Mouse (Mus musculus): ENCODE measurements around the gene Tmem8.

DNA sequence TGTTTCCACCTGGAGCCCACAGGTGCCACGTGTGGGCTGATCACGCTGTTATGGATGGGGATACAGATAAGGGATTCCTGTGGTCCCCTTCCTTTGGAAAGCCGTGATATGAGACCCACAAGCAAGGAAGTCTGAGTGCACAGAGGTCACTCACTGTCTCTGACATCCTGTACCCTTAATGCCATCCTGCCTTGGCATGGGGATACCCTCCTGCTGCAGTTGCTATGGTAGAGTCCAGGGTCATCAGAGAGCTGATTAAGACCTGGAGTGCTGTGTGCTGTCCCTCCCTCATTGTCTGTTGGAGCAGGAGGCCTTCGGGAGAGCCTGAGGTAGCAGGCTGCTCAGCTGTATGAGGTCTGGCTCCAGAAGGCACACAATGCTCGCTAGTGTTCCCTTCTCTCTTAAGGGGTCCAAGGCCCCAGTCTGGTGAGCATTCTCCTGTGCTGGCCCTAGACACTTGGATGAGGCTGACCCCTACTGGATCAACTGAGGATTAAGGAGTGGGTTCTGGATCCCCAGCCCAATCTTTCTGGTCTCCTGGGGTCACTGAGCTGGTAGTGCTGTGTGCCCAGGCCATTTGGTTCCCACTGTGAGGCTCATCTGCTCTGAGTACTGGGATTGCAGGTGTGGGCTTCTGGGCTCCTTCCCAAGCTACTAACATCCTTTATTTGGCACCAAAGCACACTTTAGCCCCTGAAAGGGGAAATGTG lies 9.5 kb downstream of the Tmem8 start:
- TF ChIP-seq TAL1 (IDR thresholded peaks at IDR 0.05; ENCODE audit: low read length): no peak
- no peak for TF ChIP-seq GATA1 (IDR thresholded peaks at IDR 0.05; ENCODE audit: low read length)
